Mouse (Mus musculus) A20 (cell line): Measurements from ENCODE around the gene Vmn2r50.
"Not testable (repeated sequence)": the region's sequence is repeated elsewhere in the genome, so short reads cannot be mapped to it uniquely, and the experiment has no call there.

Experiments
- DNase-seq: peaks from one replicate; pipeline ENCODE4 v3.0.0-alpha.2; 2011; ENCODE audit warnings: low read depth, low spot score

Gene Vmn2r50

GRCm38 (mm10) chr7:10053196-10053595 is at the start of gene Vmn2r50:
Gene Vmn2r50 (minus strand): TSS chr7:10053296.
- DNase-seq: not testable (repeated sequence)

DNA sequence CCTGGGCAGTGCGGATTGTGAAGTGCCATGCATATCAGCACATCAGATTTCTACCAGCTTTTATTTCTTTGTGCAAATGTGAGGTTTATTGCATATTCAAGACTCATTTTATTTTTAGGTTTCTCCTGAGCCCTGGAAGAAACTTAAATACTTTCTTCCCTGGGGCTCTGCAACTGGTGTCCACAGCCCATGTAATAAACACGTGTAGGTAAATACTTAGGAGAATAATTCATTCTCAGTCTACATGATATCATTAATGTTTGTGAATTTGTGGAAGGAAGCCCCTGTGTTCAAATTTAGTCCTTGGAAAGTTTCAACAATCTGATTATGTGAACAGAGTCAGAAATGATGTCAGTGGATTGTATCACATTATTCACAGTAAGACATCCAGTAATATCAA is 60.9 kb downstream of the Vmn2r50 start, which contains the start of gene Vmn2r49:
Gene Vmn2r49 (minus strand): TSS at position 101 of the 400 bp plus-strand sequence.
- not testable (repeated sequence) for DNase-seq
